Comparison of ENCODE assay signal across 8 mouse cellular contexts in genomic region chr1:118457883-118458259, GRCm38 (mm10).
A peak's percentile ranks its signal among the peaks of the same experiment; 100 is the strongest.
DNase-seq lines count a peak whose midpoint lies in the region; ATAC-seq lines count a peak whose summit lies in the region.

No protein-coding gene starts in this region.

- no peak for DNase-seq in kidney, postnatal 25 days
- no peak for DNase-seq in natural killer cell, adult 2 months (ENCODE audit: low spot score in 2 of 2)
- DNase-seq in gastrocnemius, adult 8-10 months (ENCODE audit: low spot score in 2 of 2) = no peak

- no peak for ATAC-seq in kidney, embryonic 16.5 days (ENCODE audit: low FRiP score, low TSS enrichment)
- ATAC-seq in forebrain, embryonic 13.5 days = 0 out of 2 replicates have a peak, but pooled peaks have one; percentile 7
- no peak for ATAC-seq in limb, embryonic 15.5 days (ENCODE audit: insufficient number of reproducible peaks, low FRiP score, low TSS enrichment, low read depth)
- no peak for ATAC-seq in stomach, embryonic 16.5 days (ENCODE audit: insufficient read depth, low FRiP score)
- ATAC-seq in frontal cortex, adult (ENCODE audit: low TSS enrichment) = no peak

- H3K36me3 ChIP-seq in kidney, embryonic 16.5 days (ENCODE audit: insufficient read depth, low read length) = no peaks in the 10 kb centered on the region; the same call in 1 of the 2 replicates
- H3K36me3 ChIP-seq in forebrain, embryonic 13.5 days (ENCODE audit: poor library complexity, severe bottlenecking) = peaks cover 22% of the 10 kb centered on the region
- peaks cover 19% of the 10 kb centered on the region for H3K36me3 ChIP-seq in limb, embryonic 15.5 days
- H3K36me3 ChIP-seq in stomach, embryonic 16.5 days (ENCODE audit: control insufficient read depth, insufficient read depth, low read length) = no peaks in the 10 kb centered on the region

- H3K9me3 ChIP-seq in kidney, embryonic 16.5 days (ENCODE audit: low read length) = no peaks in the 10 kb centered on the region
- no peaks in the 10 kb centered on the region for H3K9me3 ChIP-seq in forebrain, embryonic 13.5 days (replicated peaks)
- no peaks in the 10 kb centered on the region for H3K9me3 ChIP-seq in limb, embryonic 15.5 days
- H3K9me3 ChIP-seq in stomach, embryonic 16.5 days (replicated peaks; ENCODE audit: control insufficient read depth, low read length) = no peaks in the 10 kb centered on the region

- 43% methylated on average over 1 of the region's 1 CpGs for WGBS in kidney, embryonic 16.5 days
- 27% methylated on average over 1 of the region's 1 CpGs for WGBS in forebrain, embryonic 13.5 days
- 43% methylated on average over 1 of the region's 1 CpGs for whole genome bisulfite sequencing in limb, embryonic 15.5 days
- 28% methylated on average over 1 of the region's 1 CpGs for WGBS in stomach, embryonic 16.5 days

- no peak overlapping the region for H3K4me3 ChIP-seq in kidney, embryonic 16.5 days (ENCODE audit: low read length)
- no peak overlapping the region for H3K4me3 ChIP-seq in forebrain, embryonic 13.5 days
- no peak overlapping the region for H3K4me3 ChIP-seq in limb, embryonic 15.5 days
- no peak overlapping the region for H3K4me3 ChIP-seq in stomach, embryonic 16.5 days (replicated peaks; ENCODE audit: low read length)

- H3K4me1 ChIP-seq in kidney, embryonic 16.5 days (ENCODE audit: insufficient read depth, low read length) = peaks cover 30% of the 10 kb centered on the region
- H3K4me1 ChIP-seq in forebrain, embryonic 13.5 days = peaks cover 41% of the 10 kb centered on the region
- H3K4me1 ChIP-seq in limb, embryonic 15.5 days = peaks cover 27% of the 10 kb centered on the region
- H3K4me1 ChIP-seq in stomach, embryonic 16.5 days (ENCODE audit: control insufficient read depth, insufficient read depth, low read length) = peaks cover 16% of the 10 kb centered on the region

- H3K9ac ChIP-seq in kidney, embryonic 16.5 days (replicated peaks; ENCODE audit: low read length) = no peak overlapping the region
- H3K9ac ChIP-seq in forebrain, embryonic 13.5 days = peak overlapping the region; percentile 41
- H3K9ac ChIP-seq in limb, embryonic 15.5 days = no peak overlapping the region
- no peak overlapping the region for H3K9ac ChIP-seq in stomach, embryonic 16.5 days (ENCODE audit: low read length)

- H3K4me2 ChIP-seq in kidney, embryonic 16.5 days (replicated peaks; ENCODE audit: low read depth, low read length) = peak overlapping the region; percentile 56
- H3K4me2 ChIP-seq in forebrain, embryonic 13.5 days = peak overlapping the region; percentile 67
- H3K4me2 ChIP-seq in limb, embryonic 15.5 days = 0 out of 2 replicates have a peak overlapping the region, but pooled peaks have one; percentile 6
- peak overlapping the region; percentile 57; the same call in 1 of the 2 replicates for H3K4me2 ChIP-seq in stomach, embryonic 16.5 days (ENCODE audit: low read depth, low read length)

- H3K27ac ChIP-seq in kidney, embryonic 16.5 days (ENCODE audit: low read length) = no peak overlapping the region
- peak overlapping the region; percentile 64 for H3K27ac ChIP-seq in forebrain, embryonic 13.5 days
- H3K27ac ChIP-seq in limb, embryonic 15.5 days = 0 out of 2 replicates have a peak overlapping the region, but pooled peaks have one; percentile 1
- no peak overlapping the region for H3K27ac ChIP-seq in stomach, embryonic 16.5 days (ENCODE audit: low read length)

- H3K27me3 ChIP-seq in kidney, embryonic 16.5 days (ENCODE audit: insufficient read depth, low read length) = no peaks in the 10 kb centered on the region
- H3K27me3 ChIP-seq in forebrain, embryonic 13.5 days = no peaks in the 10 kb centered on the region
- H3K27me3 ChIP-seq in limb, embryonic 15.5 days = no peaks in the 10 kb centered on the region
- no peaks in the 10 kb centered on the region for H3K27me3 ChIP-seq in stomach, embryonic 16.5 days (ENCODE audit: control insufficient read depth, insufficient read depth, low read length)

Comparison
In these comparisons a context has a peak if more than half of its experiments do, and no peak if none do; other contexts are left out.
1. H3K27ac ChIP-seq: peak in forebrain, embryonic 13.5 days (single experiment) and limb, embryonic 15.5 days (single experiment); none in kidney, embryonic 16.5 days (single experiment) and stomach, embryonic 16.5 days (single experiment).
2. H3K4me2 ChIP-seq: peak in every context shown above with its lines; median percentile 67 in forebrain, embryonic 13.5 days; 57 in stomach, embryonic 16.5 days; 56 in kidney, embryonic 16.5 days; 6 in limb, embryonic 15.5 days.